Mouse (Mus musculus) lung, postnatal 25 days (tissue): ENCODE data around the gene Slc43a2.

Experiments used
- DNase-seq: peaks from one replicate; pipeline ENCODE4 v3.0.0; 2022; ENCODE audit warnings: low spot score

The Slc43a2 gene

DNA sequence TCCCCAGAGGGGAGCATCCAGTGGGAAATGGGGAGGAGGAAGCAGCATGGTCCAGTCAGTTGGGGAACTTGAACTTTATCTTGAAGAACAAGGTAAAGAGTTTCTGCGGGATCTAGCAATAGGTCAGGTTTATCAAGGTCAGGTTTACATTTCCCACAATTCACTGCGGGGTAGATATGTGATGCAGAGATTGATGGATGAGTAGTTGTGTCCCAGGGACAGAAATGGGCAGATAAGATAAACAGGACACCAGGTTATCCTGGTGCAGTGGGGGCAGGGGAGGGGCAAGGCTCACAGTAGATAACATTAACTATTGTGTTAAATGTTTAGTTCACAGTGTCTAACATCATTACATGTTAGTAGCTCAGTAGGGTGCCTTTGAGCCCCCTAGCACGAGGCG, 1.7 kb upstream of the Slc43a2 start:
- no peak for DNase-seq

DNA sequence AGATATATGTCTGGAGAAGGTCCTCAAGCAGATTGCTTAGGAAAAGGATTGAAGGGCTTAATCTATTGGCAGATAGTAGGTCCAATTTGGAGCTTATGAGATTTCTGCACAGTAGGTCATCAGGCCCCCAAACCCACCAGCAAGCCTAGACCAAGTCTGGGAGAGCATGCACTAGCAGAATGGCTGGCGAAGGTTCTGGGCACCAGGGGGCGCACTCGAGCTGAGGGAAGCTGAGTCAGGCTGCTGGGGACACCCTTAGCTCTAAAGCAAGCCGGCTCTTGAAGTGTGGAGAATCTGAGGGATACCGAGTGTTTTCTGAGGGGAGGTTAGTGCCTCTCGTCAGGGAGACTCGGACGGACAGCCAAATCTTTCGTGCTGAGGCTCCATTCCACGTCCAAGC, 1.2 kb upstream of the Slc43a2 start:
- peak; percentile 96 for DNase-seq

DNA sequence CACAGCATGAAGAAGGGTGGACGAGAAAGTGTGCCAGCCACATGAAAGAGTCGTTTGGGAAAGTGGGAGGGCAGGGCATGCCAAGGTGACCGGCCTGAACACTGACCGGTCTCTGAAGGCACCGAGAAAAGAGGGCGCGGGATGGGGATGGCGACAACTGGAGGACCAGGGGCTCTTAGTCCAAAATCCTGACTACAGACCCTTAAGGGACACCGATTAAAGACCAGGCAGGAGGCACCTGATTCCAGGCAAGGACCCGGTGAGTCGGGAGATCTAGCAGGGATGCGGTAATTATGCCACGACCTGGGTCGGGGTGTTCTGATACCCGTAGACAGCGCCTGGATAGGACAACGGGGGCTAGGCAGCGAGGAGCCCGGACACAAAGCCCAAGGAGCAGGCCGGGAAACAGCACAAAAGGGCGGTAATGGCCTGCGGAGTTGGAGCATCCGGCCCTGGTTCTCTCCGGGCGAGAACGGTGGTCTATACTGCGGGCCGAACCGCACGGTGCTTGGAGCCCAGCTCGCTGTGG, 585 bp upstream of the Slc43a2 start:
- DNase-seq: no peak

DNA sequence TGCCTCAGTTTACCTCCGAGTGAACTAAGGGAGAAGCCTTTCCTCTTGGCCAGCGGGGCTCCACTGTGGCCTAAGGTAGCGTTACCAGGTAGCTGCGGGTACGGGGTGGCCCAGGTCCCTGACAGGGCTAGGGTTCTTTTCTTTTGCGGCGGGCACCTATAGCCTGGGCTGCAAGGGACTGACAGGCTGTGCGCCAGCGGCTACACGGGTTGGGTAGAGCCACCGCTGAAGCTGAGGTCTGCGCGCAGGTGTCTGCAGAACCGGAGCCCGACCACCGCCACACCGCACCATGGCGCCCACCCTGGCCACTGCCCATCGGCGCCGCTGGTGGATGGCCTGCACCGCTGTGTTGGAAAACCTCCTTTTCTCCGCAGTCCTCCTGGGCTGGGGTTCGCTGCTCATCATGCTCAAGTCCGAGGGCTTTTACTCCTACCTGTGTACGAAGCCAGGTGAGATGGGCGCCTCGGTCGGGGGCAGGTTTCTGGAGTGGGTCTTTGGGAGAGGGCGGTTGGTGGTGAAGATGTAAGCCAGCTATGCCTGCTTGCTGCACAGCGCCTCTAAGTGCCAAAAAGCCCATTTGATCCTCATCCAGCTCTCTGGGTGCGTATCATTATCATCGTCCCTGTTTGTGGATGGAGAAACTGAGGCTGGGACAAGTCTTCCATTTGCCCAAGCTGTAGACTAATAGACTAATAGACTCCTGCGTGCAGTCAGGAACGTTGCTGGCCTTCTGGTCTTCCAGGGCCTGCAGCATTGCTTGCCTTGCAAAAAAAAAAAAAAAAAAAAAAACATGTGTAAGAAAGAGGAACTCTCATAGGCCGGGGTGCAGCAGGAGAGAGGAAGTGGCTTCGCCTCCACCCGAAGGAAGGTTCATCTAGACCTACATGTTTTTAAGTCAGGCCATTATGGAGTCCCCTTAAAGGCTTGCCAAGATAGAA, 1.1 kb downstream of the Slc43a2 start:
- no peak for DNase-seq

DNA sequence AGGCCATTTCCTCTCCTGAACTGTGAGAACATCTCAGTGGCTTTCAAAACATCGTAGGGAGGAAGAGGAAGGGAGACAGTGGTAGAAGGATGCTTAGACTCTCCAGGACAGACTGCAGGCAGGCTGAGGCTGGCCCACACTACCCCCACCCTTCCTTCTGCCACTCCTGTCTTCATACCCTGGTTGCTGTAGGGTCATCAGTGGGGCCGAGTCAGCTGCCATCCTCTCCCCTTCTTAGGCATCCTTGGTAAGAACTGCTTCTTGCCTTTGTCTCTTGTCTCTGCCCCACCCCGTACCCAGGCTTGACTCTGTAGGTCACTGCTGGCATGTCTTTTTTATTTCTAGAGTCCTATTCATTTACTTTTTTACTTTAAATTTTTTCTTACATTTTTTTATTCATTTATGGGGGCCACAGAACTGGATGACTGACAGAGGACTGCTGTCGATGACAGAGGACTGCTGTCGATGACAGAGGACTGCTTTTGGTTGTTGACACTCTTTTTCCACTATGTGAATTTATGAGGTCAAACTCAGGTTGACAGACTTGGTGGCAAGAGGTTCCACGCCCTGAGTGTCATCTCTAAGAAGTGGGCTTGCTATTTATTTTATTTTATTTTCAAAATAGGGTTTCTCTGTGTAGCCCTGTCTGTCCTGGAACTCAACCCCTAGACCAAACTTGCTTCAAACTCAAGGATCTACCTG, 2.0 kb downstream of the Slc43a2 start:
- DNase-seq: no peak

DNA sequence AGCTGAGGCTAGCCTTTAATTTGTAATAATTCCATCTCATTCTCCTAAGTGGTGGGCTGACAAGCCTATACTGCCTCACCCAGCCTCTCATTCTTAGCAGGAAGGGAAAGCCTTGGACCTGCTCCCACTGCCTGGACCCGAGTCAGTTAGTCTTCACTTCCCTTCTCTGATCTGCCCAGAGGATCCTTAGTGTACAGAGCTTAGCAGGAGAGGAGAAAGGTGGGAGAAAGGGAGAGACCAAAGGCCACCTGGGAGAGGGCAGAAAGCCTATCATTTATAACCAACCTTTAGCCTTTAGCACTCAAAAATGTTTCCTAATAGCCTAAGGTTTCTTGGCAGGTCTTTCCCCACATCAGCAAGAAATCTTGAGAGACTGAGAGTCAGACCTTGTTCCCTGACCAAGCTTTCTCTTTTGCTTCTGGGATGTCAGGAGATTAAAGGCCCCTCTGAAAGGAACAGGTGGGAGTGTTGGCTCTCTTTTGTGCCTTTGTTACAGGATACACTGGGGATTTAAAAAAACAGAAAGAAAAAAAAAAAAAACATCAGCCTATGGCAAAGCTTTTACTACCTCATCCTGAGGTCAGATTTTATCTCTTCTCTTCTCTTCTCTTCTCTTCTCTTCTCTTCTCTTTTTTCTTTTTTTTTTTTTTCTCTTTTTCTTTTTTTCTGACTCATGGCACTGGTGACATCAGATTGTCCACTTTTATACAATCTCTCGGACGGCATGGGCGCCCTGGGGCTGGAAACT, 3.0 kb downstream of the Slc43a2 start:
- no peak for DNase-seq

DNA sequence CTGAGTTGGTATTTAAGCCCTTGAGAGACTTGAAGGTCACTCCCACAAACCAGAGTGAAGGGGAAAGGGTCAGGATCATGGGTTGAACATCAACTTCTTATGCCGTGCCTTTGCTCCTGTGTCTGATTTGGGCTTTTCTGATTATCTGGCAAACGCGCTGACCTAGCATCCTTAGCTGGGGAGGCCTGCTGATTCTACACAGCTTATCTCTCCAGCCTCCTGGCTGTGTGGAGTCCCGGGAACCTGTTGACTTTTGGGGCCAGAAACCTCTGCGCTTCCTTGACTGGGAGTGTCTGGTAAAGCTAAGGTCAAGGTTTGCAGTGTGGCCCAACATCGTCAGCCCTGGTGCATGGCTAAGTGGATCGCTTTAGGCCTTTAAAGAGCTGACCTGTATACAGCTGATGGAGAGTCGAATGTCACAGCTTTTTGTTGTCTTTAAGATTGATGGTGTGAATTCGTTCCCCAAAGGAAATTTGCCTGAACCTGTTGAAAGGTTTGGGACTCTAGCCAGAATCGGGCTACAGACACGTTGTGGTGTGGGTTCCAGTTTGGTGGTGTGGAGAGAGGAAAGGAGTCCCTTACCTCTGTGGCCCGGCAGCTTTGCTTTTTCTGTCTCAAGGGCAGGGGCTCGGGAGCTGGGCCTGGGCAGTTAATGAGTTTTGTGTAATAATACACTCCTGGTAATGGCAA, 3.8 kb downstream of the Slc43a2 start:
- no peak for DNase-seq

DNA sequence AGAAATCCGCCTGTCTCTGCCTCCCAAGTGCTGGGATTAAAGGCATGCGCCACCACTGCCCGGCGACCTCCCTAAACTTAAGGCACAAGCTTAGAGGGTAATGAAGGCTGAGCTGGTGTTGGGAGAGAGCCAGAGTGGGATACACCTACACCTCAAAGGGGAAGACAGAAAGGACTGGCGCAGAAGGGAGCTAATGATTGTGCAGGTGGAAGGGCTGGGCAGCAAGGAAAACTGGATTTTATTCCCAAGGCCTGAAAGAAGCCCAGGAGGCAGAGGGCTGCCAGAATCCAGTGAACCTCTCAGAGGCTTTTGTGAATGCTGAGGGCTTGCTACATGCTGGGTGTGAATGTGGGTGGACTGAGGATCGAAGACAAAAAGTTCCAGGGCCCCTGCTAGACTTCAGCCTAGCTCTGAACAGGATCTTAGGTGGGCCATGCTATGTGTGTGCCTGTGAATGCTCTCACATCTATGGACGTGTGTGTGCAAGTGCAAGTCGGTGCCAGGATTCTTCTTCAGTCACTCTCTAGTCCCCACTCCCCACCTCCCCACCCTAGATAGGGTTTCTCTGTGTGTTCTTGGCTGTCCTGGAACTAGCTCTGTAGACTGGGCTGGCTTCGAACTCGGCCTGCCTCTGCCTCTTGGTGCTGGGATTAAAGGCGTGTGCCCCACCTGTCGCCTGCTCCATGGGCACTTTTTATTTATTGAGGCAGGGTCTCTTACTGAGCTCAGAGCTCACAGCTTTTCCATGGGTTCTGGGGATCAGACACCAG, 4.9 kb downstream of the Slc43a2 start:
- DNase-seq: no peak

DNA sequence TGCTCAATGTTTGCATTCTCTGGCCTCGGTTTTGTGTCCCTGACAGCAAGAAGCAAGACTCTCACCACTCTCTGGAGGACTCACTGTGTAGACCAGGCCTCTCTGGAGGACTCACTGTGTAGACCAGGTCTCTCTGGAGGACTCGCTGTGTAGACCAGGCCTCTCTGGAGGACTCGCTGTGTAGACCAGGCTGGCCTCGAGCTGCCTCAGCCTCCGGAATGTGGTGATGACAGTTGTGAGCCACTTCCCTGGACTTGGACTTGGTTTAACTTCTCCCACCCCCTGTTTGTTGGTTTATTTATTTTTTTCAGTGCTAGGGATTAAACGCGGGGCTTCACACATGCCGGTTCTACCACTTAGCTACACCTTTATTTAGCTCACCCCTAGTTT, 5.5 kb downstream of the Slc43a2 start:
- DNase-seq: no peak

DNA sequence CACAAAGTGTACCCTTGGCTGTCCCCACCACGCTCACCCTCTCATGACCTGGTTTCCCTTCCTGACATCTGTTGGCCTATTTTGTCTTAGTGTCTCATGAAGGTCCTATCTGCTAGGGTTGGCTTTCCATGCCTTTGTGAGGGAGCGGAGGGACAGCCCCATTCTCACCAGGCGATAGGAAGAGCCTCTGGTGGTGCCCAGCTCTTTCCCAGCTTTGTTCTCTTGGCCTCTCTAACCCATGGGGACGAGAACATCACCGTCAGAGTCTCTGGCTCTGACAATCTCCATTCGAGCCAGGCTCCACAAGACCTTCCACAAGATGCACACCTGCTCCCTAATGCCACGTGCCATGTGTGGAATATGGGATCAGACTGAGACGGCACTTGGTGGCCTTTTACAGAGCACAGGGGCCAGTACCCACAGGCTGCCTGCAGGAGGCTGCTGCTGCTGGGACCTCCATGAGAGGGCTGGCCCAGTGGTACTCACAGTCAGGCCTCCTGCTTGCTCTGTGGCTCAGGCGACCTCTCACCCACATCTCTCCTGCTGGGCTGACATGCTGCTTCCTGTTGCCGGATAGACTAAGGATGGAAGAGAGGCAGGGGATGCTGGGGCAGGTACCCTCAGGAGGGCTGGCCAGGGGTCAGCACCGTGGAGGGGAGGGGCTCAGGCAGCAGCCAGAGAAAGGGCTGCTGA, 6.1 kb downstream of the Slc43a2 start:
- DNase-seq: no peak

DNA sequence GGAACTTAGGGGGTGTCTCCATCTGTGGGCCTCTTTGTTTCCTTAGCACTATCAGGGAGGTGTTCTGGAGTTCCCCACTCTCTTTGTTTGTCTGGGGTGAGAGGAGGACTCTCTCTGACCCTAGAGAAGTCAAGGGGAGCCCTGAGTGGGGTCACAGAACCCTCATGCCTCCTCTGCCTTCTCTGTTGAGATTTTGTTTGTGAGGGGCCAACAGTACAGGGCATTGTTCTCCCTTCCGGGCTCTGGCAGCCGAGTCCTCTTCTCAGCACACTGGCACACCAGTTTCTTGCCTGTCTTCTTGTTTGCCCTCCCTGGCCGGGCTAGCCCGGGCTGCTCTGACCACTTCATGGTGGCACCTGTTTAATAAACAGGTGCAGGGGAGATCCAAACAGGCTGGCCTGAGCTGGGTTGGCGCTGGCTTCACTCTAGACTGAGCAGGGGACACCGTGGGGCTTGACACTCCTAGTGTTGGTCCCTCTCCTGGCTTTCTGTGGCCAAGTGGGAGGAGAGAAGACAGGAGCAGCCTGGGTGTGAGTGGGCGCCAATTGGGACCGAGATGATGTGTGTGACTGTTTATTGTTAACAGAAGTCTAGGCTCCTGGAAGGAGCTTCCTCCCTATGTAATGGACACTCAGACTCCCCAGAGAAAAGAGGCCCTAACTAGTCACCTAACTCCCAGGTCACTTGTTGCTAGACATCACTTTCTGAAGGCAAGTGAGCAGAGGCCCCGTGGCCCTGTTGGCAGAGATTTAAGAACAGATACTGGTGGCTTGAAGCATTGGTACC, 6.9 kb downstream of the Slc43a2 start:
- no peak for DNase-seq

DNA sequence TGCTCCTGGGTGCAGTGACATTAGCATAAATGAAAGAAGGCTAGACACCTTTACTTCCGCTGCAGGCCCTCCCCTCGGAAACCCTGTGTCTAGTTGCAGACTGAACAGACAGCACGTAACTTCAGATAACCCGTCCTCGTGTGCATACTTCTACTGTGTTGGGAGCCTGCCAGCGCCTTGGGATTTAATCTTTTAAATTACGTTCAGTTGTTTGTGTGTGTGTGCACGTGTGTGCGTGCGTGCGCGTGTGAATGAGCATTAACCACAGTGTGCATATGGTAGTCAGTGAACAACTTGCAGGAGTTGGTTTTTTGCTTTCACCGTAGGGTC, 7.4 kb downstream of the Slc43a2 start:
- DNase-seq: no peak

DNA sequence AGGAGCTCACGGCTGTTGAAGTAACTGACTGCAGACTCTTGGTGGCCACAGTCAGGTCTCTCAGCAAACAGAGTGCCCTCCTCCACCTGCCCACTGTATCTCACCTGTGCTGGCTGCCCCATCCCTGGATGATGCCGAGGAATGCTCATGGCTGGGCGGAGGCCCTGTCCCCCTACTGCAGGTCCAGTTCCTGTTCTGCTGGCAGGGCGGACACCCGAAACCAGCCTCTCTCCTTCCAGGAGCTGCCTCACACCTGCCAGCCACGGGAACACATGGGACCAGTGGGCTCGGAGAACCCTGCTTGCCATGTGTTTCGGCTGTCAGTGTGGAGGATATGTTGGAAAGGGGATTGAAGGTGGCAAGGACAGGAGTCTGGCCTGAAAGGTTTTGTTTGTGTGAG, 8.7 kb downstream of the Slc43a2 start:
- no peak for DNase-seq

DNA sequence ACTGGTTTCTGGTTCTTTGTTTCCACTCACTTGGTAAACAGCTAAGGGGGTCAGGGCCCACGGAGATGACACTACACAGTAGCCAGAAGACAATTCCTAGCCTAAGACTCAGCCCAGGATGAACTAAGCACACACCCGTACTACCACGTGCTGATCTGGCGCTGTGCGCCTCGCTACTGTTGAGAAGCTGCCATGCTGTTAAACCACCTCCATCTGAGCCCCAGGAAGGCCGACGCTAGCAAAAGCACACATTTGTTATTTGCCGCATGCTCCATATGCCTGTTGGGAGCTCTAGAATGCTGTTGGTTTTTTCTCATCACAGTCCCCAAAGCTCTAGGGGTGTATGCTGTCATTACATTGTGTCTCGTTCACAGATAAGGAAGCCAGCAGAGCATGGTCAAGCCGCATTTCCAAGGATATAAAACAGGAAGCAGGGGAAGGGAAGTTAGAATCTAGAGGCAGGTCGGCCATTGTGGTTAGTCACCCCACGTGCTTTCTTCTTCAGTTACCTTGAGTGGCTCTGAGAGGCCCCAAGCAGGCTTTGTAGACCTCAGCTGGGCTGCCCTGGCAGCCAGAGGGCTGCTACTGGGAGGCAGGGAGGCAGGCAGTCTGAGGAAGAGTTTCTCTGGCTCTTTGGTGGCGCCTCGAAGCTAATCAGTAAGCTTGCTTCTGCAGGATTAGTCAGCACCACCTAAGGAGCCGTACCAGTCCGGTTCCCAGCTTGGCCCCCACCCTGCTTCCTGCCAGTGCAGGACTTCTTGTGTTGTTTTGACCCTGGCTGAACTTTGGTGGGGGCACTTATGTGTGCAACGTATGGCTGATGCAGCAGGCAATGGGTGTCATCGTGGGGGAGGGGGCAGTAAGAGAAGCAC, 9.5 kb downstream of the Slc43a2 start:
- no peak for DNase-seq

DNA sequence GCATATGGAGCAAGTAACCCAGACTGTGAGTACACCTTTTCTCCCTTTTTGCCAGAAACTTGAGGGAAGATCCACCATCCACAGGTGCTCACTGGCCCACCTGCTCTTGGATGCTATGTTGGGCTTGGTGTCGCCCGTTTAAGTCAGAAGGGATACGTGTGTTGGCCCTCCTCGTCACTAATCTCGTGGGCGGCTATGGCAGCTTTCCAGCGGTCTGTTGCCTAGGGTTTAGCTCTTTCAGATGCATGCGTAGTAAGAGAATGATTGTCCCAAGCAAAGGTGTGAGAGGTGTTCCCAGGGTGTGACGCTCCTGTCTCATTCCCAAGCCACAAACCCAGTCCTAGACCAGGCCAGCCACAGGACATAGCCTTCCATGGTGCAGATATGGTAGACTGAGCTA, 13.2 kb downstream of the Slc43a2 start:
- no peak for DNase-seq

DNA sequence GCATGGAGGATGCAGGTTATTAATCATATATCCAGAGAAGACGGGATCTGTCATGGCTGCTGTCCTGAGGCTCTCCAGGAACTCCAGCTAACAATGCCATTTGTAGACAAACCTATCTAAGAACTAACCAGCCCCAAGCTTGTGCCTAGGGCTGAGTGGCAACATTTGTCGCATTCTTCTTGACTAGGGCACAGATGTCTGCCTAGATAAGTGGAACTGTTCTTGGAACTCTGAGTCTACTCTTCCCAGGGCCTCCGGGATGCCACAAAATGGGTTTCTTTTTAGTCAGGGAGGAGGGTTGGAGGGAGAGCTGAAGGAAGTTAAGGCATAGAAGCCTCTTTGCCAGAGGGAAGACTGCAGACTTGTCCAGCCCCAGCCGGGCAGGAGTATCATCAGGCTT, 14.6 kb downstream of the Slc43a2 start:
- no peak for DNase-seq

DNA sequence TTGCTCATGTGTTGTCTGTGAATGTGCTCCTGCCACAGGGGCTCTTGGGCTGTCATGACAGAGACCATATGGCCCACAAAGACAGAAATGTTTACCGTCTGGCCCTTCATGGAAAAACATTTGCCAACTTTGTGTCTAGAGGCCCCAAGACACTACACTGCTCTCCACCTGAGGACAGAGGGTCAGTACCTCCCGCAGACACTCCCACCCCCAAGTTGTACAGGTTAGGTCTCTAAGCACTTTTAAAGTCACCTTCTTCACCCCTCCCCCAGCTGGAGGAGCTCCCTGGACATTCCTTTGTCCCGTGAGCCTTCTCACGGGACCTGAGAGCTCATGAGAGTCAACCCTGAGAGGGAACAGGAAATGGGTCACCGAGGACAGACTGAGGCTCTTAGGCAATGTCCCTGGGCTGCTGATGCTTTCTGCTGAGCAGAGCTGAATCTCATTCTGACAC, 18.2 kb downstream of the Slc43a2 start:
- DNase-seq: peak; percentile 87

DNA sequence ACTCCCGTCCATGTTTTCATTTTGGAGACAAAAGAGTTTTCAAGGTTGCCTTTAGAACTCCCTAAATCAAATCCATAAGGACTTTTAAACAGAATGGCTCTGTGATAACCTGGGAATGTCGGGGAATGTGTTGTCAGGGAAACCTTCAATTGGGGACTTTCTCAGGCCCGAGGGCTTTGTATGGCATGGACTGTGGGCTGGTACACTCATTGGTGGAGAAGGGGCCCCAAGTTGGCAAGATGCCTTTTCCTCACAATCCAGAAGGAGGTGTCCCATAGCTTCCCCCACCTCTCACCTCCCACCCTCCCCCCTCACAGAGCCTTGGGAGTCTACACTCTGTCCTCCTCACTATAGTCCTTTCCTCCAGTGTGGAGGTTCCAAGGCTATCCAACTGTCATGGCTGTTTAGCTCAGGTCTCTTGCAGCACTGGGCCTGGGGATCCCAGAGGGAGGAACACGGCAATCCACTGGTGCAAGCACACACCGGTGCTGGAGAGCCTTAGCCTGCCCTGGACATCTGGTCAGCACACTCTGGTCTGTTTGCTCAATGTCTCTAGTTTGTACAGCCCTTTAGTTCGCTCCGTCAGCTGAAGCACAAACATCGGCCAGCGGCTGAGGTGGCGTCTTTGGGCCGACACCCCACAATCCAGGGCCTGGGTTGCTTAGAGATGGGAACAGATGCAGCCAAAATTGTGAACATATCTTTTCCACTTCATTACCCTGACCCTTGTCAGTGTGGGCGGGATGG, 18.9 kb downstream of the Slc43a2 start:
- peak; percentile 83 for DNase-seq
